Comparison of ENCODE assay signal across 23 mouse cellular contexts in the genomic region with DNA sequence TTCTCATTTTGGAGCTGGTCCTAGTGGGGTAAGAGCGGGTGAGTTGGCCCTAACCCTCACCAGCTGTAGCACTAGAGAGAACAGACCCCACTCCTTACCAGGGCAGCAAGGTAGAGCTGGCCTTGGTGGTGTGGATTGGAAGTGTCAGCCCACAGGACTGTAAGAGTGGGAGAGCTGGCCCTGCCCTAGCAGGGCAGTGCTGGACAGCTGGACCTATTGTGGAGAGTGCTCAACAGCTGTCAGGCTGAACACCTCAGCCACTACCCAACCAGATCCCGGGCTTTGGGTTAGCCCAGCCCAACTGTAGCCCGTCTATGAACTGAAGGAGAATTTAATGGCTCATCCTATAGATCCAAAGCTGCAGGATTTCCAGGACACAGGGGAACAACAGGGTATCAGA. TPM values are rescaled to one million over a fixed set of nuclear protein-coding genes. Genes with fewer than 3 reads are reported as not detected.
DNase-seq lines count a peak whose midpoint lies in the region; ATAC-seq and TF ChIP-seq lines count a peak whose summit lies in the region.
"Had no signal": no experiment of that assay in that cellular context is flagged by ENCODE, and none has a peak within 500 bp of the region (broad histone marks: within the 10 kb centered on the region; RNA-seq: fewer than 3 reads in every experiment).

No protein-coding gene starts in this region.

- no peaks in the 10 kb centered on the region for H3K9me3 ChIP-seq in forebrain, embryonic 15.5 days
- H3K9me3 ChIP-seq in forebrain, embryonic 13.5 days (replicated peaks) = no peaks in the 10 kb centered on the region
- no peaks in the 10 kb centered on the region for H3K9me3 ChIP-seq in limb, embryonic 12.5 days
- H3K9me3 ChIP-seq in limb, embryonic 10.5 days (replicated peaks) = no peaks in the 10 kb centered on the region
- H3K9me3 ChIP-seq in hindbrain, embryonic 13.5 days = no peaks in the 10 kb centered on the region
- H3K9me3 ChIP-seq in limb, embryonic 14.5 days (ENCODE audit: control insufficient read depth, low read length) = no peaks in the 10 kb centered on the region
- H3K9me3 ChIP-seq: heart, embryonic 10.5 days; megakaryocyte, embryonic 14.5 days had no signal

- no peak for TF ChIP-seq CTCF in kidney, adult 2 months (conservative IDR thresholded peaks at IDR 0.05; ENCODE audit: insufficient read depth, insufficient read length, low read depth, low read length)

- 0 out of 2 replicates have a peak, but pooled peaks have one; percentile 27 for ATAC-seq in forebrain, embryonic 15.5 days (replicated peaks)
- ATAC-seq in forebrain, embryonic 13.5 days = no peak
- ATAC-seq in limb, embryonic 12.5 days (ENCODE audit: insufficient number of reproducible peaks, insufficient read depth, low FRiP score, low TSS enrichment, low read depth) = peak; percentile 75; the same call in 1 of the 2 replicates
- 0 out of 2 replicates have a peak, but pooled peaks have one; percentile 21 for ATAC-seq in hindbrain, embryonic 13.5 days (ENCODE audit: low FRiP score)
- peak; percentile 45 for ATAC-seq in limb, embryonic 14.5 days (ENCODE audit: low FRiP score, low read depth)

- 90% methylated on average over 3 of the region's 3 CpGs for WGBS in forebrain, embryonic 15.5 days
- WGBS in forebrain, embryonic 13.5 days = 91% methylated on average over 3 of the region's 3 CpGs
- WGBS in limb, embryonic 12.5 days = 91% methylated on average over 3 of the region's 3 CpGs
- WGBS in limb, embryonic 10.5 days = 87% methylated on average over 3 of the region's 3 CpGs
- 92% methylated on average over 3 of the region's 3 CpGs for WGBS in hindbrain, embryonic 13.5 days
- 86% methylated on average over 3 of the region's 3 CpGs for WGBS in limb, embryonic 14.5 days
- 93% methylated on average over 3 of the region's 3 CpGs for WGBS in kidney, adult 2 months

- TF ChIP-seq POLR2A in limb, embryonic 14.5 days (IDR thresholded peaks at IDR 0.05; ENCODE audit: borderline replicate concordance, extremely low read depth, insufficient read depth, insufficient read length) = no peak
- TF ChIP-seq POLR2A in kidney, adult 2 months (IDR thresholded peaks at IDR 0.05; ENCODE audit: low read depth, low read length) = no peak

- DNase-seq in limb, embryonic 10.5 days (ENCODE audit: low spot score) = no peak
- no peak for DNase-seq in limb, embryonic 14.5 days (ENCODE audit: low spot score)
- DNase-seq in kidney, adult 2 months = no peak
- no peak for DNase-seq in spleen, postnatal 14 days (ENCODE audit: low spot score in 2 of 2)
- DNase-seq: adrenal gland, postnatal 36 days; cerebellum, adult 11-12 months; cerebellum, postnatal 36 days; gastrocnemius, adult 2 months; layer of hippocampus, postnatal 36 days; liver; lung, adult 18-20 months; lung, postnatal 14 days; retina, postnatal 1 day; right cerebral cortex, postnatal 4 days; thymus, postnatal 36 days had no signal

- no peaks in the 10 kb centered on the region for H3K4me1 ChIP-seq in forebrain, embryonic 15.5 days
- no peaks in the 10 kb centered on the region for H3K4me1 ChIP-seq in forebrain, embryonic 13.5 days
- H3K4me1 ChIP-seq in limb, embryonic 12.5 days (replicated peaks) = no peaks in the 10 kb centered on the region
- no peaks in the 10 kb centered on the region for H3K4me1 ChIP-seq in limb, embryonic 10.5 days
- H3K4me1 ChIP-seq in hindbrain, embryonic 13.5 days (replicated peaks) = no peaks in the 10 kb centered on the region
- H3K4me1 ChIP-seq in limb, embryonic 14.5 days (ENCODE audit: control insufficient read depth, insufficient read depth, low read length) = no peaks in the 10 kb centered on the region
- H3K4me1 ChIP-seq in kidney, adult 2 months (ENCODE audit: control insufficient read depth, insufficient read depth, low read length) = no peaks in the 10 kb centered on the region
- H3K4me1 ChIP-seq: heart, embryonic 10.5 days had no signal

- no peak overlapping the region for H3K4me2 ChIP-seq in forebrain, embryonic 15.5 days (replicated peaks)
- H3K4me2 ChIP-seq in forebrain, embryonic 13.5 days = no peak overlapping the region
- no peak overlapping the region for H3K4me2 ChIP-seq in limb, embryonic 12.5 days
- H3K4me2 ChIP-seq in hindbrain, embryonic 13.5 days = no peak overlapping the region
- no peak overlapping the region for H3K4me2 ChIP-seq in limb, embryonic 14.5 days (replicated peaks; ENCODE audit: low read depth, low read length, severe bottlenecking)

- H3K27ac ChIP-seq in forebrain, embryonic 15.5 days (replicated peaks) = no peak overlapping the region
- no peak overlapping the region for H3K27ac ChIP-seq in forebrain, embryonic 13.5 days
- no peak overlapping the region for H3K27ac ChIP-seq in limb, embryonic 12.5 days
- H3K27ac ChIP-seq in limb, embryonic 10.5 days = no peak overlapping the region
- H3K27ac ChIP-seq in hindbrain, embryonic 13.5 days = no peak overlapping the region
- no peak overlapping the region for H3K27ac ChIP-seq in limb, embryonic 14.5 days (replicated peaks; ENCODE audit: low read depth, low read length)
- no peak overlapping the region for H3K27ac ChIP-seq in kidney, adult 2 months (ENCODE audit: insufficient read depth, low read depth, low read length)
- H3K27ac ChIP-seq: gastrocnemius, adult 2 months; heart, embryonic 10.5 days had no signal

- H3K27me3 ChIP-seq in forebrain, embryonic 15.5 days = no peaks in the 10 kb centered on the region
- no peaks in the 10 kb centered on the region for H3K27me3 ChIP-seq in forebrain, embryonic 13.5 days
- no peaks in the 10 kb centered on the region for H3K27me3 ChIP-seq in limb, embryonic 12.5 days
- H3K27me3 ChIP-seq in limb, embryonic 10.5 days (ENCODE audit: low read depth, poor library complexity, severe bottlenecking) = no peaks in the 10 kb centered on the region
- H3K27me3 ChIP-seq in hindbrain, embryonic 13.5 days = no peaks in the 10 kb centered on the region
- no peaks in the 10 kb centered on the region for H3K27me3 ChIP-seq in limb, embryonic 14.5 days (ENCODE audit: control insufficient read depth, insufficient read depth, low read length)
- H3K27me3 ChIP-seq in kidney, adult 2 months (replicated peaks; ENCODE audit: control insufficient read depth, insufficient read depth, low read length) = no peaks in the 10 kb centered on the region
- H3K27me3 ChIP-seq: CH12.LX; megakaryocyte, embryonic 14.5 days had no signal

- H3K36me3 ChIP-seq in forebrain, embryonic 15.5 days = peaks cover 39% of the 10 kb centered on the region
- H3K36me3 ChIP-seq in forebrain, embryonic 13.5 days (ENCODE audit: poor library complexity, severe bottlenecking) = peaks cover 60% of the 10 kb centered on the region
- H3K36me3 ChIP-seq in limb, embryonic 12.5 days = peaks cover 49% of the 10 kb centered on the region
- H3K36me3 ChIP-seq in limb, embryonic 10.5 days = peaks cover 50% of the 10 kb centered on the region
- peaks cover 66% of the 10 kb centered on the region for H3K36me3 ChIP-seq in hindbrain, embryonic 13.5 days
- H3K36me3 ChIP-seq in limb, embryonic 14.5 days (ENCODE audit: control insufficient read depth, insufficient read depth, low read length) = peaks cover 39% of the 10 kb centered on the region
- H3K36me3 ChIP-seq in kidney, adult 2 months (ENCODE audit: control insufficient read depth, insufficient read depth, low read length) = no peaks in the 10 kb centered on the region; the same call in none of the 2 replicates

- H3K9ac ChIP-seq in forebrain, embryonic 15.5 days (replicated peaks) = no peak overlapping the region
- H3K9ac ChIP-seq in forebrain, embryonic 13.5 days = no peak overlapping the region
- H3K9ac ChIP-seq in limb, embryonic 12.5 days (replicated peaks) = no peak overlapping the region
- no peak overlapping the region for H3K9ac ChIP-seq in hindbrain, embryonic 13.5 days
- H3K9ac ChIP-seq in limb, embryonic 14.5 days (ENCODE audit: low read depth, low read length, severe bottlenecking) = no peak overlapping the region

- H3K4me3 ChIP-seq in forebrain, embryonic 15.5 days = no peak overlapping the region
- no peak overlapping the region for H3K4me3 ChIP-seq in forebrain, embryonic 13.5 days
- no peak overlapping the region for H3K4me3 ChIP-seq in limb, embryonic 12.5 days (replicated peaks)
- H3K4me3 ChIP-seq in limb, embryonic 10.5 days = no peak overlapping the region
- no peak overlapping the region for H3K4me3 ChIP-seq in hindbrain, embryonic 13.5 days
- no peak overlapping the region for H3K4me3 ChIP-seq in limb, embryonic 14.5 days (replicated peaks; ENCODE audit: low read length)
- no peak overlapping the region for H3K4me3 ChIP-seq in kidney, adult 2 months (ENCODE audit: insufficient read depth, low read depth, low read length)
- H3K4me3 ChIP-seq: gastrocnemius, adult 2 months; heart, embryonic 10.5 days; megakaryocyte, embryonic 14.5 days; myocyte had no signal

RNA-seq across cellular contexts. Expression of gene Il15ra, which starts 33.7 kb away (rescaled TPM):
- polyA plus RNA-seq in forebrain, embryonic 15.5 days (2015; fragmentation: Nextera tagmentation; extraction: Ambion mirVana) = 0.74 and 0.86 TPM in 2 replicates
- 0.49 and 0.52 TPM in 2 replicates for polyA plus RNA-seq in forebrain, embryonic 13.5 days (2015; fragmentation: Nextera tagmentation; extraction: Ambion mirVana)
- 0.50 and 0.88 TPM in 2 replicates for polyA plus RNA-seq in limb, embryonic 12.5 days (2016; fragmentation: Nextera tagmentation; extraction: Ambion mirVana)
- 0.30 and 0.81 TPM in 2 replicates for polyA plus RNA-seq in limb, embryonic 10.5 days (2016; fragmentation: Nextera tagmentation; extraction: Ambion mirVana)
- 0.75 and 0.82 TPM in 2 replicates for polyA plus RNA-seq in hindbrain, embryonic 13.5 days (2015; fragmentation: Nextera tagmentation; extraction: Ambion mirVana)
- polyA plus RNA-seq in limb, embryonic 14.5 days (2012; rRNA removed) = 3.7 and 4.6 TPM in 2 replicates
- 2.7 and 3.2 TPM in 2 replicates for polyA plus RNA-seq in limb, embryonic 14.5 days (2014; fragmentation: Nextera tagmentation; extraction: Ambion mirVana)
- polyA plus RNA-seq in kidney, adult 2 months (2012; rRNA removed) = 22.4 and 22.5 TPM in 2 replicates

RNA-seq across cellular contexts. Expression of gene Fbh1, which starts 38.6 kb away (rescaled TPM):
- polyA plus RNA-seq in forebrain, embryonic 15.5 days (2015; fragmentation: Nextera tagmentation; extraction: Ambion mirVana) = 124 and 128 TPM in 2 replicates
- polyA plus RNA-seq in forebrain, embryonic 13.5 days (2015; fragmentation: Nextera tagmentation; extraction: Ambion mirVana) = 111 and 120 TPM in 2 replicates
- polyA plus RNA-seq in limb, embryonic 12.5 days (2016; fragmentation: Nextera tagmentation; extraction: Ambion mirVana) = 144 and 146 TPM in 2 replicates
- 98.9 and 118 TPM in 2 replicates for polyA plus RNA-seq in limb, embryonic 10.5 days (2016; fragmentation: Nextera tagmentation; extraction: Ambion mirVana)
- 135 and 137 TPM in 2 replicates for polyA plus RNA-seq in hindbrain, embryonic 13.5 days (2015; fragmentation: Nextera tagmentation; extraction: Ambion mirVana)
- 96.3 and 106 TPM in 2 replicates for polyA plus RNA-seq in limb, embryonic 14.5 days (2012; rRNA removed)
- polyA plus RNA-seq in limb, embryonic 14.5 days (2014; fragmentation: Nextera tagmentation; extraction: Ambion mirVana) = 129 and 142 TPM in 2 replicates
- polyA plus RNA-seq in kidney, adult 2 months (2012; rRNA removed) = 53.6 and 67.5 TPM in 2 replicates

RNA-seq across cellular contexts. Expression of gene Ankrd16, which starts 38.9 kb away (rescaled TPM):
- 43.3 and 48.3 TPM in 2 replicates for polyA plus RNA-seq in forebrain, embryonic 15.5 days (2015; fragmentation: Nextera tagmentation; extraction: Ambion mirVana)
- polyA plus RNA-seq in forebrain, embryonic 13.5 days (2015; fragmentation: Nextera tagmentation; extraction: Ambion mirVana) = 44.8 and 51.8 TPM in 2 replicates
- 54.8 and 58.5 TPM in 2 replicates for polyA plus RNA-seq in limb, embryonic 12.5 days (2016; fragmentation: Nextera tagmentation; extraction: Ambion mirVana)
- 38.6 and 51.9 TPM in 2 replicates for polyA plus RNA-seq in limb, embryonic 10.5 days (2016; fragmentation: Nextera tagmentation; extraction: Ambion mirVana)
- 52.0 and 54.4 TPM in 2 replicates for polyA plus RNA-seq in hindbrain, embryonic 13.5 days (2015; fragmentation: Nextera tagmentation; extraction: Ambion mirVana)
- 146 and 158 TPM in 2 replicates for polyA plus RNA-seq in limb, embryonic 14.5 days (2012; rRNA removed)
- 24.1 and 31.1 TPM in 2 replicates for polyA plus RNA-seq in limb, embryonic 14.5 days (2014; fragmentation: Nextera tagmentation; extraction: Ambion mirVana)
- polyA plus RNA-seq in kidney, adult 2 months (2012; rRNA removed) = 50.4 and 54.7 TPM in 2 replicates
